Mouse (Mus musculus) adrenal gland, adult (tissue): ENCODE measurements around the gene Nek7.

Source experiments
- DNase-seq, 2 experiments: peaks; one replicate each; pipeline ENCODE4 v3.0.0; 2022 to 2023; ENCODE audit warnings: low spot score in 1 of 2; ENCODE audit not compliant: inconsistent age in 2 of 2

The Nek7 gene

DNA sequence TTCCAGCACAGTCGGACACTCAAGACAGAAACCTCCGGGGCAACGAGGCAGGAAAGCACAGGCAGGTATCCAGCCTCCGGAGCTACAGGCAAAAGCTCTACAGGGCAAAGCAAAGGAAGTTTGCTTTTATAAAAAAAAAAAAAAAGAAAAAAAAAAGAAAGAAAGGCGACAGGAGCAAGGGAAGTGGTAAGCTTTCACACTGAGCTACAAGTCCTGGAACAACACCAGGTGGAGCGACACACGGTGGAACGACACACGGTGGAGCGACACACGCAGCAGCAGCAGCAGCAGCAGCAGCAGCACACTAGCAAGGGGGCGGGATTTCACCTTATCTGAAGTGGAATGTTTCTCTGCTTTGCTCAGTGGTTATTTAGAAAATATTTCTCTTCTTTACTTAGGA lies 10.8 kb downstream of the Nek7 start:
- DNase-seq = no peak

DNA sequence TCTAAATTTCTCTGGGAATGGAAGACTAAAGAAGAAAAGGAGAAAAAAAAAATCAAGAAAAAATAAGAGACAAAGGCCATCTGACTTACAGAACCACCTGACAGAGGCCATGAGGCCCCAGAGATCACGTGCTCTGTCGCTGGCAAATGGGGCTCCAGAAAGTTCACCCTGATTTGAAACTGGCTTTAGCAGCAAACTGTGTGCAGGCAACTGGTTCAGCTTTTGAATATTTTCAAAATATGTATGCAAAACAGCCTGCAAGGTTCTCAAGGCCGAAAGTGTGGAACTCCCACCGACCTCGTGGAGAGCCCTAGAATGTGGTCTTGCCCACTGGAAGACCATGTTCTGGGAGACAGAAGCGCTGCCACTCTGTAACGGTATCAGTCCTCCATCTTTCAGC lies 11.6 kb downstream of the Nek7 start:
- DNase-seq = no peak

DNA sequence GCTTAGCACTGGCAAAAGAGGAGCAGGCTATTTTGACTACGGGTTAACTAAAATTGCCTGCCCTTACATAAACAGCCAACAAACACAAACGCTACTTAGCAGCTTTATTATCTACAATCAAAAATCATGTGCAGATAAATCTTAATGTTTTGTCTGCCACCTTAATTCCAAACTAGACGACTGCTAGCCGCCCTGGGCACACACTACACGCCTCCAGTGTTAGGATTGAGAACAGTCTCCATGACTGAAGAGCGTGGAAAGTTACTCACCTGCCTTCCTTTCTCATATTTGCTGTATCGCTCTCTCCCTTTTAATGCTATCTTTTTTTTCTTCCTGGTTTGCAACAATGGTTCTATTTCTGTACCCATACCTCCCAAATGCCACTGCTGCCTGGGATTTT lies 12.1 kb downstream of the Nek7 start:
- no peak for DNase-seq

DNA sequence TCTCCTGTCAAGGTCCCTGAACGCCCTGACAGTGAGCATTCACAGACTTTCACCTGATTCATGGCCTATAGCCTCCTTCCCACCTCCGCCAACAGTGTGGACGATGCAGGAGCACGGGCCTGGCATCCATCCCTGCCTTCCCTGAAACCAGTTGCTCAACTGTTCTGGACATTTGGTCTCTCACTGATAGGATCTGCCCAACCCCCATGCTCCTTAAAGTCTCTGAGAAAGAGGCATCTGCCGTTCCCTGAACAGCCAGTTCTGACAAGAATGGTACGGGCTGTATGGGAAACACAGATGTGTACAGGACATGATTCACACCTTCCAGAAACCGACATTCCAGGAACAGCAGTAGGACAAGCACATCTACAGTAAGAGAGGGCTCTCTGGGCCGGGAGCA lies 13.2 kb downstream of the Nek7 start:
- DNase-seq = peak in 1 of 2 experiments; percentile 72

DNA sequence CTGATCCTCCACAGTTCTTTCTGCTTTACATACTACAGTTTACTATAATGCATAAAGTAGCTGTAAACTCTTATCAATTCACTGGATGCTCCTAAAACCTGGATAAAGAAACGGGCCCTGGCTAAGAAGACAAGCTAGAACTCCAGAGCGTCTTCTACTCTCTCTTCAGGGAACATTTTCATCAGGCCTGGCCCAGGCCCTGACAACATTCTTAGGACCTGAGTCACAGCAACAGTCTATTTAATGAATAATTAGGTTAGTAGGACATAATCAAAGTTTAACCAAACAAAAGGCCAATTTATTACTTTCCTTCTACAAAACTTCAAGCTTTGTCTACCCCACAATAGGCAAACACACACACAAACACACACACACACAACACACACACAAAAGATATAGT lies 15.2 kb downstream of the Nek7 start:
- peak in 1 of 2 experiments; percentile 65 for DNase-seq

DNA sequence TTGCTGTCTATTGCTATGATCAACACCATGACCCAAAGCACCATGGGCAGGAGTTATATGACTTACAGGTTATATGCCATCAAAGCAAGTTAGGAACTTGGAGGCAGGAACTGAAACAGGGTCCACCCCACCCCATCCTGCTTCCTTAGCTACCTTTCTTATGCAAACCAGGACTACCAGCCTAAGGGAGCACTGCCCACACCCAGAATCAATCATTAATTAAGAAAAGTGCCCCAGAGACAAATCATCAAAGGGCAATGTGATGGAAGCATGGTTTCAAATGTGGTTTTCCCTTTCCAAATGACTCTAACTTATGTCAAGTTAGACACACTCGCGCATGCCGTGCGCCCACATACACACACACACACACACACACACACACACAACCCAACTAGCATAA lies 16.0 kb downstream of the Nek7 start:
- no peak for DNase-seq

DNA sequence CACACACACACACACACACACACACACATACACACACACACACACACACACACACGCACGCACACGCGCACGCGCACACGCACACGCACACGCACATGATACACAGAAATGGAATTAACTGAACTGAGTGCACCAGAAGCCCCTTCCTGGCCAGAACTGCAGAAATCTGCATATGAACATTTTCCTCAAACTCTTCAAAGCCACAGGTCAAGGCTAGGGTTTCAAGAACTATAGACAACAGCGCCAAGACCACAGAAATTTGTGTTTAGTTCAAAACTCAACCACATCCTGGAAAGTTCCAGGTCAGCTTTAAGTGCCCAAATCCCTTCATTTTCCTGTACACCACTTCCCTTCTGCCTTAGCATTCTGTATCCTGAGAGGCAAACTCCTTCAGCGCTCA lies 21.9 kb downstream of the Nek7 start:
- no peak for DNase-seq

DNA sequence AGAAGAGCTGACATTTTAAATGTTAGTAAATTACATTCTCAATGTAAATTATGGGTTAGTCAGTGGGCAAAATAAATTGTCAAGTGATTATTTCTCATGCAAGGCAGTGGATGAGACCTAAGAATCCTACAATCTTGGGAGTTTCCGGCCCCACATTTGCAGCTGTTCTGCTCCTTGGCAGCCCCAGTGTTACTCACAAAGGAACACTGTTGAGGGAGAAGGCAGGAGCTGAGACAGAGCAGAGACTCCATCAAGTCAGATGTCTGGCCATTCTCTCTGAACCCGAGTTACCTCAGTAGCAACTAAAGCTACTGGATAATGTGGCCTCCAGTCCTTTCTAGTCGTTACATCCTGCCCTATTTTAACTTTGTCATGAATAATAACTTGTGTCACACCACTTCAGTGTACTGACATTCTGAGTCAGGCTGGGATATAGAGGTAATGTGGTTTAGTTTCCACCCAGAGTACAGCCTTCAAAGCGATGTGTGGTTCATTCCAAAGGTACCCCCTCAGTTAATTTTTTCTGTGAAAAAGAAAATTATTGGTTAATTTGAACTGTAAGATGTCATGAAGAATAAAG lies 23.7 kb downstream of the Nek7 start:
- peak in 1 of 2 experiments; percentile 62 for DNase-seq

DNA sequence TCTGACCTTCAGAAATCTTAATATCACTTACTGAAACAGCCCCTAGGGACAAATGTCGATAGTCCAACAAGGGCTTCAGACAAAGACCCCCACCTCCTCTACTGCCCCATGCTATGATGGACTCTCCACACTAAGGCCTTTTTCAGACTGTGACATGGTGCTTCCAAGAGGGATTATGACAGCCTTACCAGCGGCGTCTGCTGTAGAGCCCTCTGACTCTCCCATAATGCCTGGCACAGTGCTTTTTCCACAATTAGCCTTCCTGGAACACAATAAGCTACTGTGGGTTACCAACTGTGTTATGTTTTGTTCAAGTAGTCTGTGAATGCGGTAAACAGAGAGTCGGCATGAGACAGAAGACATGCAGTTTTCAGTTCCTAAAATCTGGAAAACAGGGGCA lies 25.0 kb downstream of the Nek7 start:
- no peak for DNase-seq

DNA sequence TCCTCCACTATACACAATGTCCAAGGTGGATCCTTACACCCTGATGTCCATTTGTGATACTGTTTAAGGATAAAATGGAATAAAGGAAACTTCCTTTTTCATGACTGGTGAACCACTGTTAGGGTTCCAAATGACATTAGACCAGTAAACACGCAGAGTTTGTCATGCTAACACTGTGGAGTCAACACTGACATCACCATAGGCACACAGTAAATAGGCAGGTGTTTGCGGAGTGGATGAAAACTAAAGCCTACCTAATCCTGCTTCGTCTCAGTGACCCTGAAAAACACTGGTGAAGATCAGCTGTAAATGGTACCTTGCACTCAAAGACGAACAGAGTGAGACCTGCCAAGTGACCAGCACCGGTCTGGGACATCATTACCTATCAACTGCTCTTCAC lies 26.0 kb downstream of the Nek7 start:
- DNase-seq = no peak

DNA sequence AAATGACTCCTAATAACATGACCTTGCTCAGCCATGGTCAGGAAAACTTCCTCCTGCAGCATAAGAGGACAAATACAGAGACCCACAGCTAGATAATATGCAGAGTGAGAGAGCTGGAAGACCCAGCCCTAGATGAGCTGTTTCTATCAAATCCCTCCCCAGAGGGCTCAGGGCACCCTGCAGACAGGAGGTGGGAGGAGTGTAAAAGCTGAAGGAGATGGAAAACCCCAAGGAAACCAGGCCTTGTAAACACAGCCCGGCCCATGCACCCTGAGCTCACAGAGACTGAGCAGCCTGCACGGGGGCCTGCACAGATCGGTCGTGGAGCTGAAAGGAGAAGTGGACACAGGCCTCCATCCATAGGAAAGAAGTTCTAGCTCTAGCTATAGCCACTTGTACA lies 27.5 kb downstream of the Nek7 start:
- DNase-seq = no peak

DNA sequence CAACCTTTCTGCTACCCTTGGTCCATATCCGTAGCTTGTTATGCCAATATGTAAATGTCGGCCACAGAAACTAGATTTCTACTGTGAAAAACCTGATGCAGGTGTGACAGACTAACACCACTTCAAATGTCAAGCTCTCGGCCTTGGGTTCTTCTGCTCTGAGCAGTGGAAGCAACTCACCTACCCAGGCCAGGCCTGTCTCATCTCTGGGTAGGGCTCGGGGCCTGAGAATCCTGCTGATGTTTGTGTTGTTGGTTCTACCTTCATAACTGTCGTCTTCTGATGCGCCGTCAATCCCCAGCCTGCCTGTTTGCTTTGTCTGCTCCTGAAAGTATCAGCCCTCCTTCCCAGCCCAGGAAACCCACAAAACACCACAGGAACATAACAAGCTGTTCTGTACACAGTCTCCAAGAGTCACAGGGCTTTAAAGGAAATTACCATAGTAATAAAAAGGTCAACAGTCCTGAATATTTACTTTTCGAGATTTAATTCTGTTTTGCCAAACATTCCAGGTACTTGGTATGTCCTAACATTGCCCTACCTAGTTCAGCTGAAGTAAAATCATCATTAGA lies 29.4 kb downstream of the Nek7 start:
- no peak for DNase-seq

DNA sequence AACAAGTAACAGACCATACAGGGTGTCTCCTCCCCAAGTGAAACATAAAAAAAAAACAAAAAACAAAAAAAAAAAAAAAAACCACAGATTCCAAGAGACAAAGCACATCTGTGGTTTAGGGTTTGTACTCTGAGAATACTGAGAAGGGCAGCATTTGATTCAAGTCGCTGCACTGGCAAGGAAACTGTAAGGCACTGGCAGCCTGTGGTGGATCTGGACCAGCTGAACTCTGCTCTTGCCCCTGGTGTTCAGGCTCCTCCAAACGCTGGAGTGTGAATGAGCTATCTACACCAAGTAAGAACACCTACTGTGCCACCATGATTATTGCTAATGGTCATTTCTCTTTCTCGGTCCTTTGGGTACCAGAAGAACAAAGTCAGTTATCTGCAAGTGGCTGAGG lies 30.8 kb downstream of the Nek7 start:
- DNase-seq = no peak

DNA sequence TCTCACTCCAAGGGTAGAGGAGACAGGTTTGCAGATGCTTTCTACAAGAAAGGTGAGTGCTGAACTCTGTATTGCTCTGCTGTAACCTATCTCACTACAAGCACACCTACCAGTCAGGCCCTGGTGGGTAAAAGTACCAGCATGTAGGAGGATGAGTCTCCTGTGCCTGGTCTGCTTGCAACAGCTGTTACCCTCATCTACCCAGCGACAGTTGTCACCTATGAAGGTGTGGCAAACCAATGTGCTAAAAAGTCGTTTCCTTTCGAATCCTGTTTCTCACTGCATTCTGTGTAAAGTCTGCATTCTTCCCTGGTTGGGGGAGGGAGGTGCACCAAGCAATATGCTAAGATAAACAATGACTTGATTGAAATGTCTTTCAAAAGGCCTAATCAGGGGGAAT lies 32.1 kb downstream of the Nek7 start:
- DNase-seq = no peak

DNA sequence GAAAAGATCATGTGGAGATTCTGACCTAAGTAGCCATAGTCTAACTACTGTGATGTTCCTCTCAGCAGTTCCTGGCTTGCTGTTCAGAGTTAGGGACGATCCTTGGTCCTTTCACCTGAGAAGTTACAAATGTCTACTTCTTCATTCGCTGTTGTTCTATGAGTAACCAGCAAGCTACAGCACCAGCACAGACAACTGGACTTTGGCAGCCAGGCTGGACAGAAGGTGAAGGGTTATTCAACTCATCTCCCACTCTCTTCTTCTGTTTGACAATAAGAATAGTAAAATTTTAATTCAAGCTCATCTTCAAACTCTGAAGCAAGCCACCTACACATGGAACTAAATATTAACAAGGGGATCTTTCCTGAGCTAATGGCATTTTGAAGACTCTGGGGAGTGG lies 33.0 kb downstream of the Nek7 start:
- no peak for DNase-seq

DNA sequence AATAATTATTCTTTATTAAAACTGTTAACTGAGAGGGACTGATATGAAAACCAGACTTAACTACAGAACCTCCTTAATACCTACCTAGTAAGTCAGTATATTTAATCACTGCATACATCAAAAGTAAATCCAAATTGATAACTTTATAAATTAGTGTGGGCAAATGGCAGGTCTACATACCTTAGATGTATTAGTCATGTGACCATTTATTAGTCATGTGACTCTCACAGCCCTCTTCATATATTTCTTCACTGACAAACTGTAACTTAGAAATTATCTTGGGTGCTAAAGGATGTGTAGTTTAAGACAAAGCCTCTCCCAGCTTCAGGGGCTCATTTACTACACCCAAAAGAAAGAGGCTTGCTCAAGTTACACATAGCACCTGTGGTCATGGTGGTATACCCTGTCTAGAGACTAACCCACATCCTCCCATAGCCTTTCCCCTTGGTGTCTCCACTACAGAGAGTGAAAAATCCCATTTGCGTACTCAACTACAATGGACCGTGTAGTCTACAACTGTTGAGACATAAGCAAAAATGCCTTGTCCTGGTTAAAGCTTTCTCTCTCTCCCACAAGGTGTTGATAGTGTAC lies 35.4 kb downstream of the Nek7 start:
- DNase-seq = no peak

DNA sequence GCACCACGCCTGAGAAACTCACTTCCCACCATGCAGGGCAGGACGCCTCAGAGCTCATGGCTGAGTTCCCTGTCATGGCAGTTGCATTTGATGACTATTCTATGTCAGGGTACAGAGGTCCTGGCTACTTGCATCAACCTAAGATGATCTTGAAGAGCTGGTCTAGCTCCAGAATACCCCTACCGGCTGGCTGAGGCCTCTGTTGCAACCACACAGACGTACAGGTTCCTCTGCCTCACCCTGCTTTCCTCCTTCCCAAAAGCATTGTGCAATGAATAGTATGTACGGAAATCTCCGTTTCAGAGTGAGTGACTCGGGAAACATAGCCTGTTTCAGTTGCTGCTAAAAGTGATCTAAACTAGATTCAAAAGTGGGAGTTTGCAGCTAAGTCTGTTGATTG lies 37.7 kb downstream of the Nek7 start:
- DNase-seq = no peak

DNA sequence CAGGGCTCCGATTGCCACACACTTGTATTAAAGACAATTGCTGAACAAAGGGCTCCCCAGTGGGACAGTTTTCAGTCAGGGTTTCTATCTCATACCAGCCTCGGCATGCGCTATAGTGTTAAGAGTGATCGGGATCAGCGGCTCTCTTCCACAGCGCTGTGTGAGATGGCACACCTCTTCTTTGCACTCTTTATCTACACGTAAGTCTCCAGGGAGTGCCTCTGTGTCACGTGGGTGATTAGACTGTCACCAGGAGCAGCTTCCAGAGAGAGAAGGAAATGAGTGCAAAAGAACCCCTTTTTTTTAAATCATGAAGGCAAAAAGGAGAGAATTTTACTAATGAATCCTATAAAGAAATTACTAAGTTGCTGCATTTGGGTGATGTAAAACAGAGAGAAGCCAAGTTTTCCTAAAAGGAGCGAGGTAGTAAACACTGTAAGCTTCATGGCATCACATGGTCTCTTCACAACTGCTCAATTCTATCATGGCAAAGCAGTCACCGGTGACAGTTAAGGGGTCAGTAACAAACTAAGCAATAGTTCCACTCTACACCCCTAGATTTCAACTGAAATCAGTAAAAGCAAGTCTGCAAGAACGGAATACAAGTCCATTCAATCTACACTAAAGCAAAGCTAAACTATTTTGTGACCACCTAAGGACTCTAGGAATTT lies 40.0 kb downstream of the Nek7 start:
- no peak for DNase-seq

DNA sequence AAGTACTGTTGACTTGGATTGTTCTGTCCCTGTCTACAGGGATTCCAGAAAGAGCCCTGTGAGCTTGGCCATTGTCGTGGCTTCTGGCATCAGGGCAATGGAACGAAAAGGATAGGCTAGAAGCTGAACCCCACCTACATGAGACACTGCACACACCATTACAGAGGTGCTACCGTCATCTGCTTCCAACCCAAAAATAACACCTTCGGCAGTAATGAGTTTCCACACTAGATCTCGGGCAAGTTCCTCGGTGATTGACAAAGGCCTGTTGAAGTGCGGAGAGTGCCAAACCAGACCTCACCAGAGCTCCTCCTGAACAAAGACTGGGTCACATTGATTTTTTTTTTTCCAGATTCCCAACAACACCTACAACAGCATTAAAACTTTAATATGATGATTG lies 40.7 kb downstream of the Nek7 start:
- DNase-seq = no peak

DNA sequence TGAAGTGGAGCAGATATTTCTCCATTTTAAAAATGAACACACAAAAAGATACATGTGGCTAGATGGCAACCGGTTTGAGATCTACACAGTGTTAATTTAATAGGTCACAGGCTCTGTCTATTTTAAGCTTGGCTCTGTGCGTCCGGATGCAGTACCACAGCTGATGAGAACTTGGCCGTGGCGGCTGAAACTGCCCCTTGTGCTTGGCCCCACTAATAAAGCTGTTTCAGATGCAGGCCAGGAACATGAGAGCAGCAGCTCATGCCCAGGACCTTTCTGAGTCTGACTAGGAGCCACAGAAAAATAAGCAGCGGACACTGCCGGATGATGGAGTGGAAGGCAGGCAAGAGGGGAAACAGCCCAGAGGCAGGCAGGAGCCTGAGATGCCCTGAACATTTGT lies 43.1 kb downstream of the Nek7 start:
- DNase-seq = no peak

DNA sequence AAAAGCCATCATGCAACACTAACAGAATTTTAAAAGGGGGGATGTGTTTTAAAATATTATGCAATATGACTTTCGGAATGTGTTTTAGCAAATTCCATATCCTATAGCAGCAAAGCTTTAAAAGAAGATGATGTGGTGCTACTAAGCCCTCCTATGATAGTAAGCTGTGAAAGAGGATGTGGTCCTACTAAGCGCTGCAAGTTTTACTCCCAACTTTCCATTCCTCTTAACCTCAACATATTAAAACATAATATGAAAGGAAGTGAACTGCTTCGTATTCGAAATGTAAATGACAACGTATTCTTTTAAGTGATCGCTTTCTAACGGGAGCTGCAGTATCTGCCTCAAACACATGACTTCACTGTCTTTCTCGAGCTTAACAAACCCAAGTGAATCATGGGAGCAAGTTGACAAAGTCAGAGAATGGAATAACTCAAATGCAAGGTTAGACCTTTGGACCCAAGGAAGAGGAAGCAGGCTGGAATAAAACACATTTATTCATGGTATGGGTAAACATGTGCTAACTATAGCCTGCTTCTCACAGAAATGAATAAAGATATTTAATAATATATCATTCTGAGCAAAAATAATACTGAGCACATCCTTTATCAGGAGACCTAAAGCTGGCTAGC lies 43.8 kb downstream of the Nek7 start:
- no peak for DNase-seq

DNA sequence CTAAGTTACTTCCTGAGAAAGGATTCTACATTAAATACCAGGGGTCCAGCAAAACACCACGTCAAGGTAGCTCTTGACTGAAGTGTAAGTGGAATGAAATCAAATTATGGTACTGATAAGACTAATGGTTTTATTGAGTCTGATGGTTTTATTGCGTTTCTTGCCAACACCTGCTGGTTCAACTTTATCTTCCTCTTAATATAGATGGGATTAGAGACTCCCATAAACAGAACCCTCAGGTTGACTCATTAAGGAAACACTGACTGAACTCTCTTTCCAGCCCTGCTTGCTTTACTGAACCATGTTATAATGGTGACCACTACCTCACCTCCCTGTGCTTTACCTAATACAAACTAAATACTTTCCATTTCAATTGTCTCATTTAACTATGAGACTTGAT lies 44.3 kb downstream of the Nek7 start:
- DNase-seq = no peak
